ENCODE assay signal across 10 mouse cellular contexts in genomic region chr13:32234019-32234418, GRCm38 (mm10).
DNase-seq lines count a peak whose midpoint lies in the region; ATAC-seq lines count a peak whose summit lies in the region.
"Had no signal": no experiment of that assay in that cellular context is flagged by ENCODE, and none has a peak within 500 bp of the region (broad histone marks: within the 10 kb centered on the region; RNA-seq: fewer than 3 reads in every experiment).

No protein-coding gene starts in this region.

- intact Hi-C loops in gastrocnemius, postnatal 36 days (cut with DNase I), result no loop called here

- no peak overlapping the region for H3K9ac ChIP-seq in heart, embryonic 11.5 days (ENCODE audit: low read depth, low read length)
- H3K9ac ChIP-seq in liver, embryonic 11.5 days (ENCODE audit: low read depth, low read length), result no peak overlapping the region
- no peak overlapping the region for H3K9ac ChIP-seq in hindbrain, embryonic 14.5 days

- peaks cover 5% of the 10 kb centered on the region; the same call in 1 of the 2 replicates for H3K4me1 ChIP-seq in heart, embryonic 11.5 days (ENCODE audit: control insufficient read depth, insufficient read depth, low read length)
- peaks cover 3% of the 10 kb centered on the region for H3K4me1 ChIP-seq in liver, embryonic 11.5 days (replicated peaks; ENCODE audit: control insufficient read depth, insufficient read depth, low read length)
- no peaks in the 10 kb centered on the region for H3K4me1 ChIP-seq in hindbrain, embryonic 14.5 days (replicated peaks; ENCODE audit: control insufficient read depth, insufficient read depth, low read length)

- peak; percentile 68 for ATAC-seq in heart, embryonic 11.5 days (replicated peaks; ENCODE audit: insufficient number of reproducible peaks, low FRiP score, low TSS enrichment)
- peak; percentile 95 for ATAC-seq in liver, embryonic 11.5 days (replicated peaks; ENCODE audit: low FRiP score)
- no peak for ATAC-seq in hindbrain, embryonic 14.5 days (ENCODE audit: low FRiP score)
- ATAC-seq: intestine, postnatal 0 days had no signal

- peak overlapping the region; percentile 31; the same call in 1 of the 2 replicates for H3K27ac ChIP-seq in heart, embryonic 11.5 days (ENCODE audit: low read depth, low read length)
- no peak overlapping the region for H3K27ac ChIP-seq in liver, embryonic 11.5 days (ENCODE audit: low read depth, low read length)
- no peak overlapping the region for H3K27ac ChIP-seq in hindbrain, embryonic 14.5 days

- DNase-seq in spleen, adult 12 weeks (ENCODE audit: low spot score), result peak; percentile 25
- no peak for DNase-seq in spleen, adult 18-20 months
- peak; percentile 38 for DNase-seq in liver, embryonic 11.5 days (ENCODE audit: low spot score)
- DNase-seq in hindbrain, embryonic 14.5 days (ENCODE audit: low spot score), result no peak
- DNase-seq in gastrocnemius, postnatal 36 days, result no peak
- no peak for DNase-seq in testis, postnatal 14 days (ENCODE audit: low spot score)
- DNase-seq: cerebellum, adult 18-20 months; thymus, adult 18-20 months had no signal

- 19% methylated on average over 9 of the region's 9 CpGs for WGBS in heart, embryonic 11.5 days (ENCODE audit: insufficient replicate concordance)
- whole genome bisulfite sequencing in liver, embryonic 11.5 days, result 25% methylated on average over 9 of the region's 9 CpGs
- 78% methylated on average over 9 of the region's 9 CpGs for WGBS in hindbrain, embryonic 14.5 days

- H3K9me3 ChIP-seq in heart, embryonic 11.5 days (replicated peaks; ENCODE audit: control insufficient read depth, low read length), result no peaks in the 10 kb centered on the region
- no peaks in the 10 kb centered on the region for H3K9me3 ChIP-seq in liver, embryonic 11.5 days (ENCODE audit: control insufficient read depth, low read length)
- no peaks in the 10 kb centered on the region for H3K9me3 ChIP-seq in hindbrain, embryonic 14.5 days (ENCODE audit: control insufficient read depth, low read length)

- H3K36me3 ChIP-seq in heart, embryonic 11.5 days (ENCODE audit: control insufficient read depth, insufficient read depth, low read length), result no peaks in the 10 kb centered on the region
- H3K36me3 ChIP-seq in liver, embryonic 11.5 days (ENCODE audit: control insufficient read depth, insufficient read depth, low read length), result no peaks in the 10 kb centered on the region
- no peaks in the 10 kb centered on the region for H3K36me3 ChIP-seq in hindbrain, embryonic 14.5 days (replicated peaks; ENCODE audit: control insufficient read depth, insufficient read depth)

- no peaks in the 10 kb centered on the region for H3K27me3 ChIP-seq in heart, embryonic 11.5 days (ENCODE audit: control insufficient read depth, insufficient read depth, low read length)
- H3K27me3 ChIP-seq in liver, embryonic 11.5 days (replicated peaks; ENCODE audit: control insufficient read depth, insufficient read depth, low read length), result no peaks in the 10 kb centered on the region
- no peaks in the 10 kb centered on the region for H3K27me3 ChIP-seq in hindbrain, embryonic 14.5 days (ENCODE audit: control insufficient read depth, insufficient read depth, low read length)

- H3K4me3 ChIP-seq in heart, embryonic 11.5 days (ENCODE audit: low read depth, low read length), result no peak overlapping the region
- H3K4me3 ChIP-seq in liver, embryonic 11.5 days (ENCODE audit: low read depth, low read length), result no peak overlapping the region
- no peak overlapping the region for H3K4me3 ChIP-seq in hindbrain, embryonic 14.5 days (replicated peaks; ENCODE audit: low read length)

- H3K4me2 ChIP-seq in heart, embryonic 11.5 days, result peak overlapping the region; percentile 44
- H3K4me2 ChIP-seq in liver, embryonic 11.5 days, result peak overlapping the region; percentile 44
- H3K4me2 ChIP-seq in hindbrain, embryonic 14.5 days (replicated peaks), result no peak overlapping the region

Comparison
In these comparisons a context has a peak if more than half of its experiments do, and no peak if none do; other contexts are left out.
1. DNase-seq: peak in spleen, adult 12 weeks (single experiment) and liver, embryonic 11.5 days (single experiment); none in spleen, adult 18-20 months (0 of 2), hindbrain, embryonic 14.5 days (single experiment), gastrocnemius, postnatal 36 days (0 of 2) and testis, postnatal 14 days (single experiment).